Comparison of ENCODE assay signal across 23 mouse cellular contexts in the genomic region with DNA sequence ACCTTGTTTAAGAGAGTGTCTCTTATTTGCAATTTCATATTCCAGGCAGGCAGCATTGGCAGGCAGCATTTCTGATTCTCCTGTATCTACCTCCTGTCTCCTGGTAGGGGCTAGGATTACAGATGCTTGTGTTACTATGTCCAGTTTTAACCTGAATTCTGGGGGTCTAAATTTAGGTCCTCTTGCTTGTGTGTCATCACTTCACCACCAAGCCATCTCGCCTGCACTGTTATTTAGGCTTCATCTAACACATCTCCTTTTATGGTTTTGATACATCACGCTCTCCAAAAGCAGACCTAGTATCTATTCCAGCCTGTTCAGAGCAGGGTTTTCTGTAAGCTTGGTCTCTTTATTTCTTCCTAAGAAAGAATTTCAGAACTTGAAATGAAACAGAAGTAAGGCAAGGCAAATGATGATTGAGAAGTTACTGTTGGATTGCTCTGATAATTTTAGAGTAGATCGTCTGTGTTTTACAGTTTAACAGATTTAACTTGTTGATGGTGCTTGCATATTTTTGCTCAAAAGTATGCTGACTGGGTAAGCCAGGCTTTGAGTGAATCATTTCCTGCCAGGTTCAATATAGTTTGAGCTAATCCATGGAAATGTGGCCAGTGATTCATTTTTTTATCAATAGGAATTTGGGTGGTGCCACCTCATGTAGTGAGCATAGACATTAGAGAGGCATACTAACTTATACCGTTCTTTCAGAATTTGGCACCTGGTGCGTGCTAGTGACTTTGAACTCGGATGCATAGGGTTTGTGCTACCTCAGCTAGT.
A peak's percentile ranks its signal among the peaks of the same experiment; 100 is the strongest.
DNase-seq lines count a peak whose midpoint lies in the region; ATAC-seq and TF ChIP-seq lines count a peak whose summit lies in the region.
"Had no signal": no experiment of that assay in that cellular context is flagged by ENCODE, and none has a peak within 500 bp of the region (broad histone marks: within the 10 kb centered on the region; RNA-seq: fewer than 3 reads in every experiment).

No protein-coding gene starts in this region.

- TF ChIP-seq EP300 in heart, adult 2 months (IDR thresholded peaks at IDR 0.05; ENCODE audit: insufficient read depth, low read depth, low read length) = no peak

- no peaks in the 10 kb centered on the region for H3K27me3 ChIP-seq in heart, adult 2 months (ENCODE audit: control insufficient read depth, insufficient read depth, low read length)
- H3K27me3 ChIP-seq in lung, embryonic 14.5 days (ENCODE audit: insufficient read depth, low read length) = no peaks in the 10 kb centered on the region
- peaks cover 12% of the 10 kb centered on the region for H3K27me3 ChIP-seq in Patski
- H3K27me3 ChIP-seq: embryonic facial prominence, embryonic 15.5 days; kidney, embryonic 15.5 days; midbrain, embryonic 15.5 days; neural tube, embryonic 15.5 days had no signal

- no peak for DNase-seq in heart, adult 2 months
- no peak for DNase-seq in heart, postnatal 36 days
- DNase-seq in lung, embryonic 14.5 days = no peak
- DNase-seq in lung, adult 18-20 months = no peak
- no peak for DNase-seq in Patski (ENCODE audit: low read depth, low spot score)
- DNase-seq in ovary, postnatal 14 days (ENCODE audit: low spot score) = no peak
- no peak for DNase-seq in kidney, adult 18-20 months
- DNase-seq: adrenal gland, postnatal 25 days; cerebellum, adult 11-12 months; cerebellum, postnatal 36 days; liver, postnatal 0 days; lung, postnatal 36 days; retina, postnatal 1 day; thymus, postnatal 14 days had no signal

- intact Hi-C loops in heart, adult 2 months (cut with DNase I) = loop anchor here (5.0 kb wide), 2 partner anchors 35 to 70 kb away; no protein-coding TSS in a partner anchor
- intact Hi-C loops in heart, postnatal 36 days (cut with DNase I) = loop anchor here (5.0 kb wide), 2 partner anchors 35 to 105 kb away; a partner anchor contains a TSS

- H3K4me3 ChIP-seq in heart, adult 2 months = no peak overlapping the region
- H3K4me3 ChIP-seq in lung, embryonic 14.5 days (ENCODE audit: low read depth, low read length) = no peak overlapping the region
- H3K4me3 ChIP-seq: embryonic facial prominence, embryonic 15.5 days; forebrain, embryonic 10.5 days; kidney, embryonic 15.5 days; limb, embryonic 10.5 days; midbrain, embryonic 15.5 days; neural tube, embryonic 15.5 days had no signal

- 42% methylated on average over 6 of the region's 6 CpGs for WGBS in heart, adult 2 months
- 73% methylated on average over 6 of the region's 6 CpGs for WGBS in lung, embryonic 14.5 days

- H3K4me2 ChIP-seq in lung, embryonic 14.5 days = no peak overlapping the region
- H3K4me2 ChIP-seq: embryonic facial prominence, embryonic 15.5 days; kidney, embryonic 15.5 days; midbrain, embryonic 15.5 days; neural tube, embryonic 15.5 days had no signal

- in situ Hi-C loops in Patski (cut with MboI; ENCODE audit: low pct_unique_long_range_greater_than_20kb) = no loop called here

- H3K36me3 ChIP-seq in heart, adult 2 months (ENCODE audit: control insufficient read depth, insufficient read depth, low read length) = no peaks in the 10 kb centered on the region
- no peaks in the 10 kb centered on the region for H3K36me3 ChIP-seq in lung, embryonic 14.5 days (ENCODE audit: insufficient read depth)
- H3K36me3 ChIP-seq: embryonic facial prominence, embryonic 15.5 days; forebrain, embryonic 10.5 days; kidney, embryonic 15.5 days; limb, embryonic 10.5 days; midbrain, embryonic 15.5 days; neural tube, embryonic 15.5 days had no signal

- peaks cover 7% of the 10 kb centered on the region for H3K4me1 ChIP-seq in heart, adult 2 months (ENCODE audit: control insufficient read depth, insufficient read depth, low read length)
- no peaks in the 10 kb centered on the region for H3K4me1 ChIP-seq in lung, embryonic 14.5 days (ENCODE audit: insufficient read depth)
- H3K4me1 ChIP-seq: embryonic facial prominence, embryonic 15.5 days; forebrain, embryonic 10.5 days; limb, embryonic 10.5 days; midbrain, embryonic 15.5 days; neural tube, embryonic 15.5 days had no signal

- no peak for TF ChIP-seq POLR2A in heart, adult 2 months (IDR thresholded peaks at IDR 0.05; ENCODE audit: insufficient read depth, low read depth, low read length)

- no peak for TF ChIP-seq CTCF in heart, adult 2 months (IDR thresholded peaks at IDR 0.05)
- TF ChIP-seq CTCF in lung, embryonic 14.5 days (IDR thresholded peaks at IDR 0.05; ENCODE audit: low read depth) = no peak
- TF ChIP-seq CTCF in Patski (IDR thresholded peaks at IDR 0.05) = no peak

- no peaks in the 10 kb centered on the region; the same call in 1 of the 2 replicates for H3K79me2 ChIP-seq in heart, adult 2 months (replicated peaks; ENCODE audit: control insufficient read depth, insufficient read depth, low read length)

- peak overlapping the region; percentile 51 for H3K27ac ChIP-seq in heart, adult 2 months
- peak overlapping the region; percentile 30; the same call in 1 of the 2 replicates for H3K27ac ChIP-seq in lung, embryonic 14.5 days (ENCODE audit: low read depth)
- H3K27ac ChIP-seq: embryonic facial prominence, embryonic 15.5 days; forebrain, embryonic 10.5 days; kidney, embryonic 15.5 days; limb, embryonic 10.5 days; midbrain, embryonic 15.5 days; neural tube, embryonic 15.5 days had no signal

- no peak overlapping the region for H3K9ac ChIP-seq in heart, adult 2 months (ENCODE audit: low read depth, low read length)
- no peak overlapping the region for H3K9ac ChIP-seq in lung, embryonic 14.5 days
- H3K9ac ChIP-seq: embryonic facial prominence, embryonic 15.5 days; kidney, embryonic 15.5 days; liver, postnatal 0 days; midbrain, embryonic 15.5 days; neural tube, embryonic 15.5 days had no signal

- H3K9me3 ChIP-seq in lung, embryonic 14.5 days (ENCODE audit: low read depth, low read length) = no peaks in the 10 kb centered on the region
- H3K9me3 ChIP-seq: embryonic facial prominence, embryonic 15.5 days; forebrain, embryonic 10.5 days; kidney, embryonic 15.5 days; limb, embryonic 10.5 days; midbrain, embryonic 15.5 days; neural tube, embryonic 15.5 days had no signal

- CTCF ChIA-PET in Patski (lab: Charles Lee) = no interaction called here

- POLR2A ChIA-PET in Patski (lab: Charles Lee) = interaction anchor here (0.5 kb wide), 1 partner anchor 231 kb away, joined by 4 read pairs; no protein-coding TSS in a partner anchor

- ATAC-seq in lung, embryonic 14.5 days (ENCODE audit: insufficient read depth) = no peak
- ATAC-seq in Patski = peak; percentile 56
- ATAC-seq: CD4-positive, CD25-positive, alpha-beta regulatory T cell, adult 4 months; hindbrain, embryonic 16.5 days; intestine, embryonic 16.5 days; liver, postnatal 0 days; midbrain, embryonic 15.5 days had no signal
